Comparison of ENCODE assay signal across 14 mouse cellular contexts in genomic region chr16:22365596-22365995, GRCm38 (mm10).
"Had no signal": no experiment of that assay in that cellular context is flagged by ENCODE, and none has a peak within 500 bp of the region (broad histone marks: within the 10 kb centered on the region; RNA-seq: fewer than 3 reads in every experiment).

No protein-coding gene starts in this region.

- H3K4me1 ChIP-seq: liver, embryonic 13.5 days; stomach, embryonic 15.5 days had no signal

- DNase-seq: kidney, adult 2 months; kidney, postnatal 25 days; liver, embryonic 13.5 days; lung, embryonic 14.5 days; lung, postnatal 36 days; midbrain, embryonic 14.5 days; spleen, adult 18-20 months; thymus, adult 2 months; thymus, postnatal 25 days had no signal

- H3K4me3 ChIP-seq: liver, embryonic 13.5 days; stomach, embryonic 15.5 days had no signal

- H3K9ac ChIP-seq: liver, embryonic 13.5 days; lung, embryonic 14.5 days; stomach, embryonic 15.5 days had no signal

- H3K9me3 ChIP-seq: liver, embryonic 13.5 days; stomach, embryonic 15.5 days had no signal

- H3K27me3 ChIP-seq: liver, embryonic 13.5 days; stomach, embryonic 15.5 days had no signal

- H3K36me3 ChIP-seq: liver, embryonic 13.5 days; stomach, embryonic 15.5 days had no signal

- ATAC-seq: intestine, postnatal 0 days; lung, postnatal 0 days had no signal

- H3K4me2 ChIP-seq: liver, embryonic 13.5 days; lung, embryonic 14.5 days; midbrain, embryonic 11.5 days; stomach, embryonic 15.5 days had no signal

- H3K27ac ChIP-seq: kidney, postnatal 0 days; liver, embryonic 13.5 days; stomach, embryonic 15.5 days had no signal
